Comparison of ENCODE assay signal across 7 mouse cellular contexts in genomic region chr10:116581719-116582481, GRCm38 (mm10). TPM values are rescaled to one million over a fixed set of nuclear protein-coding genes. Genes with fewer than 3 reads are reported as not detected.
DNase-seq lines count a peak whose midpoint lies in the region; ATAC-seq and TF ChIP-seq lines count a peak whose summit lies in the region.

No protein-coding gene starts in this region.

- peak; percentile 88 for ATAC-seq in forebrain, embryonic 12.5 days (ENCODE audit: low FRiP score)
- peak; percentile 91 for ATAC-seq in hindbrain, embryonic 12.5 days (ENCODE audit: low FRiP score)
- ATAC-seq in megakaryocyte-erythroid progenitor cell, adult 5-6 weeks (replicated peaks; ENCODE audit: low FRiP score, low TSS enrichment, poor library complexity, severe bottlenecking) = peak; percentile 62

- H3K36me3 ChIP-seq in forebrain, embryonic 12.5 days (replicated peaks) = 0 out of 2 replicates have a peak, but pooled peaks cover 9% of the 10 kb centered on the region
- H3K36me3 ChIP-seq in hindbrain, embryonic 12.5 days = peaks cover 13% of the 10 kb centered on the region; the same call in 1 of the 2 replicates
- H3K36me3 ChIP-seq in small intestine, adult 2 months (ENCODE audit: control insufficient read depth, insufficient read depth, low read length) = peaks cover 3% of the 10 kb centered on the region

- TF ChIP-seq CTCF in small intestine, adult 2 months (IDR thresholded peaks at IDR 0.05; ENCODE audit: extremely low read depth, insufficient read length, insufficient replicate concordance, low read depth, low read length) = no peak

- WGBS in forebrain, embryonic 12.5 days = under 1% methylated on average over 58 of the region's 67 CpGs
- 2% methylated on average over 64 of the region's 67 CpGs for WGBS in hindbrain, embryonic 12.5 days
- under 1% methylated on average over 48 of the region's 67 CpGs for WGBS in small intestine, adult 2 months

- H3K27ac ChIP-seq in forebrain, embryonic 12.5 days = peak overlapping the region; percentile 99
- H3K27ac ChIP-seq in hindbrain, embryonic 12.5 days = peak overlapping the region; percentile 99
- H3K27ac ChIP-seq in small intestine, adult 2 months (ENCODE audit: insufficient read depth, low read depth, low read length) = peak overlapping the region; percentile 87

- intact Hi-C loops in left cerebral cortex, postnatal 25 days (cut with DNase I) = loop anchor here (5.0 to 10.0 kb wide), 2 partner anchors 110 to 247 kb away; partner anchors contain the start of gene Kcnmb4

- no peak; the same call in 1 of the 2 replicates for TF ChIP-seq POLR2A in small intestine, adult 2 months (IDR thresholded peaks at IDR 0.05; ENCODE audit: low read depth, low read length)

- H3K9ac ChIP-seq in forebrain, embryonic 12.5 days = peak overlapping the region; percentile 99
- H3K9ac ChIP-seq in hindbrain, embryonic 12.5 days = peak overlapping the region; percentile 98

- H3K9me3 ChIP-seq in forebrain, embryonic 12.5 days = no peaks in the 10 kb centered on the region
- no peaks in the 10 kb centered on the region for H3K9me3 ChIP-seq in hindbrain, embryonic 12.5 days (replicated peaks)

- H3K4me3 ChIP-seq in forebrain, embryonic 12.5 days (replicated peaks) = peak overlapping the region; percentile 88
- peak overlapping the region; percentile 99 for H3K4me3 ChIP-seq in hindbrain, embryonic 12.5 days
- H3K4me3 ChIP-seq in small intestine, adult 2 months (ENCODE audit: low read depth, low read length) = peak overlapping the region; percentile 99

- peaks cover 14% of the 10 kb centered on the region for H3K4me1 ChIP-seq in forebrain, embryonic 12.5 days
- H3K4me1 ChIP-seq in hindbrain, embryonic 12.5 days = peaks cover 12% of the 10 kb centered on the region
- H3K4me1 ChIP-seq in small intestine, adult 2 months (ENCODE audit: control insufficient read depth, insufficient read depth, insufficient read length, low read length) = peaks cover 3% of the 10 kb centered on the region; the same call in 1 of the 2 replicates

- DNase-seq in MN1 (ENCODE audit: low spot score) = peak; percentile 86
- peak; percentile 63 for DNase-seq in brain, adult 2 months (ENCODE audit: low read depth, low spot score)
- DNase-seq in left cerebral cortex, postnatal 25 days (ENCODE audit: low spot score in 2 of 2) = peak; percentile 49 to 62

- H3K4me2 ChIP-seq in forebrain, embryonic 12.5 days = peak overlapping the region; percentile 68
- H3K4me2 ChIP-seq in hindbrain, embryonic 12.5 days (replicated peaks) = peak overlapping the region; percentile 70

- H3K27me3 ChIP-seq in forebrain, embryonic 12.5 days = no peaks in the 10 kb centered on the region
- no peaks in the 10 kb centered on the region for H3K27me3 ChIP-seq in hindbrain, embryonic 12.5 days
- H3K27me3 ChIP-seq in small intestine, adult 2 months (ENCODE audit: control insufficient read depth, insufficient read depth, low read length) = no peaks in the 10 kb centered on the region

RNA-seq across cellular contexts. Expression of gene Cnot2, which starts 0.6 kb away (rescaled TPM):
- 124 and 125 TPM in 2 replicates for polyA plus RNA-seq in forebrain, embryonic 12.5 days (2016; fragmentation: Nextera tagmentation; extraction: Ambion mirVana)
- 114 and 130 TPM in 2 replicates for polyA plus RNA-seq in hindbrain, embryonic 12.5 days (2016; fragmentation: Nextera tagmentation; extraction: Ambion mirVana)
- total RNA-seq in left cerebral cortex, postnatal 25 days (2021) = 10 to 100 TPM; 76.6 to 80.8 TPM
- 90.8 and 94.5 TPM in 2 replicates for total RNA-seq in megakaryocyte-erythroid progenitor cell, adult 5-6 weeks (2014; fragmentation: Nextera tagmentation)
- total RNA-seq in megakaryocyte-erythroid progenitor cell, adult 5-6 weeks (2017) = 122 and 139 TPM in 2 replicates
- 8.7 and 19.2 TPM in 2 replicates for polyA plus RNA-seq in small intestine, adult 2 months (2012; rRNA removed)

Comparison
In these comparisons a context has a peak if more than half of its experiments do, and no peak if none do; other contexts are left out.
1. Peak in every context shown above with its lines: DNase-seq, ATAC-seq, H3K4me3 ChIP-seq and H3K27ac ChIP-seq.